Mouse (Mus musculus): ENCODE measurements around the gene Hoxb4. TPM values are rescaled to one million over a fixed set of nuclear protein-coding genes. Genes with fewer than 3 reads are reported as not detected.

Gene Hoxb4
- polyA plus RNA-seq, 1 experiment from 2014 or later: 3.3 TPM

DNA sequence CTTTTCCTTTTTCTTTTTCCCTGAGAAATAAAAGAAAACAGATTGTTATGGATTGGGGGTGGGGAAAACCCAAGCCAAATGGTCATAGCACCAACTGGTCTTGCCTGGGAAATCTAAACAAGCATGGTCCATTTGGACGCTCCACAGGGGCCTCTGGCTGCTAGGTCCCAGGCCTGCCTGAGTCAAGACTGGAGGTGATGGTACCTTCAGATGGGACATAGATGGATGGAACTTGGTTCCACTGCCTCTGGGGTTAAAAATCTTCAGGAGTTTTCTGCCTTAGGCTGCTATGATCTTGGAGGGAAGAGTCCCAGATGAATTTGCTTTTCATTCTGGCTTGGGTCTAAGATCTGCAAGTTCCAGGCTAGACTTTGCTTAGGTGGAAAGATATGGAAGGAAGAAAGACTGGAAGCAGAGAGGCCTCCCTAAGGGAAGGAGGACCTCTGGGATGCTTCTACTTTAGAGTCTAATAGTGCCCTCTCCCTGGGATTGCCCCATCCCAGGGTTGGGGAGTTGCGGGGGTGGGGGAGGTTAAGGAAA, 25.2 kb downstream of the Hoxb4 start:
- peak overlapping the region; percentile 8 for H3K4me3 ChIP-seq (ENCODE audit: low read length)
- WGBS: 9% methylated on average over 2 of the region's 2 CpGs

GRCm38 (mm10) chr11:96344061-96344877, 26.2 kb downstream of the Hoxb4 start:
- peak overlapping the region; percentile 62 for H3K4me2 ChIP-seq (ENCODE audit: low read length)
- peaks cover 27% of the 10 kb centered on the region for H3K4me1 ChIP-seq (ENCODE audit: control insufficient read depth, insufficient read depth, low read depth, low read length)

More for the DNA sequence above, 25.2 kb downstream of the Hoxb4 start:
- Histone ChIP-seq H3K4me2 (ENCODE audit: low read length) (peak overlapping the region; percentile 62), H3K36me3 (ENCODE audit: control insufficient read depth, insufficient read depth, low read length) (no peaks in the 10 kb centered on the region), H3K9ac (ENCODE audit: low read depth, low read length) (peak overlapping the region; percentile 56), H3K27me3 (replicated peaks; ENCODE audit: control insufficient read depth, insufficient read depth, low read length) (peaks cover 26% of the 10 kb centered on the region), H3K4me1 (ENCODE audit: control insufficient read depth, insufficient read depth, low read depth, low read length) (peaks cover 23% of the 10 kb centered on the region), H3K9me3 (ENCODE audit: control insufficient read depth, low read length) (no peaks in the 10 kb centered on the region), H3K27ac (ENCODE audit: low read depth, low read length) (peak overlapping the region; percentile 91)
- ATAC-seq: no peak

GRCm38 (mm10) chr11:96344878-96345159, 26.8 kb downstream of the Hoxb4 start:
- Histone ChIP-seq H3K27me3 (replicated peaks; ENCODE audit: control insufficient read depth, insufficient read depth, low read length) (peaks cover 24% of the 10 kb centered on the region), H3K9me3 (ENCODE audit: control insufficient read depth, low read length) (no peaks in the 10 kb centered on the region), H3K27ac (ENCODE audit: low read depth, low read length) (peak overlapping the region; percentile 91), H3K4me3 (ENCODE audit: low read length) (peak overlapping the region; percentile 30), H3K4me1 (ENCODE audit: control insufficient read depth, insufficient read depth, low read depth, low read length) (peaks cover 29% of the 10 kb centered on the region), H3K9ac (ENCODE audit: low read depth, low read length) (peak overlapping the region; percentile 62), H3K4me2 (ENCODE audit: low read length) (peak overlapping the region; percentile 62), H3K36me3 (ENCODE audit: control insufficient read depth, insufficient read depth, low read length) (no peaks in the 10 kb centered on the region)
- no peak for ATAC-seq
- WGBS: 6% methylated on average over 6 of the region's 6 CpGs

More at GRCm38 (mm10) chr11:96344061-96344877, 26.2 kb downstream of the Hoxb4 start:
- Histone ChIP-seq H3K9me3 (ENCODE audit: control insufficient read depth, low read length) (no peaks in the 10 kb centered on the region), H3K4me3 (ENCODE audit: low read length) (peak overlapping the region; percentile 30), H3K36me3 (ENCODE audit: control insufficient read depth, insufficient read depth, low read length) (no peaks in the 10 kb centered on the region), H3K9ac (ENCODE audit: low read depth, low read length) (peak overlapping the region; percentile 62), H3K27ac (ENCODE audit: low read depth, low read length) (peak overlapping the region; percentile 91), H3K27me3 (replicated peaks; ENCODE audit: control insufficient read depth, insufficient read depth, low read length) (peaks cover 24% of the 10 kb centered on the region)
- ATAC-seq: peak; percentile 35
- WGBS: 6% methylated on average over 36 of the region's 40 CpGs

- H3K4me3 ChIP-seq (ENCODE audit: low read length): peak overlapping the region; percentile 30
- peak overlapping the region; percentile 62 for H3K9ac ChIP-seq (ENCODE audit: low read depth, low read length)
- peaks cover 28% of the 10 kb centered on the region for H3K27me3 ChIP-seq (replicated peaks; ENCODE audit: control insufficient read depth, insufficient read depth, low read length)
- peak overlapping the region; percentile 62 for H3K4me2 ChIP-seq (ENCODE audit: low read length)
- H3K9me3 ChIP-seq (ENCODE audit: control insufficient read depth, low read length): no peaks in the 10 kb centered on the region
- peaks cover 32% of the 10 kb centered on the region for H3K4me1 ChIP-seq (ENCODE audit: control insufficient read depth, insufficient read depth, low read depth, low read length)
- WGBS: 2% methylated on average over 50 of the region's 56 CpGs
- no peaks in the 10 kb centered on the region for H3K36me3 ChIP-seq (ENCODE audit: control insufficient read depth, insufficient read depth, low read length)
- ATAC-seq: no peak
- peak overlapping the region; percentile 91 for H3K27ac ChIP-seq (ENCODE audit: low read depth, low read length)
These were observed 27.3 kb downstream of the Hoxb4 start for GRCm38 (mm10) chr11:96345220-96345892.

DNA sequence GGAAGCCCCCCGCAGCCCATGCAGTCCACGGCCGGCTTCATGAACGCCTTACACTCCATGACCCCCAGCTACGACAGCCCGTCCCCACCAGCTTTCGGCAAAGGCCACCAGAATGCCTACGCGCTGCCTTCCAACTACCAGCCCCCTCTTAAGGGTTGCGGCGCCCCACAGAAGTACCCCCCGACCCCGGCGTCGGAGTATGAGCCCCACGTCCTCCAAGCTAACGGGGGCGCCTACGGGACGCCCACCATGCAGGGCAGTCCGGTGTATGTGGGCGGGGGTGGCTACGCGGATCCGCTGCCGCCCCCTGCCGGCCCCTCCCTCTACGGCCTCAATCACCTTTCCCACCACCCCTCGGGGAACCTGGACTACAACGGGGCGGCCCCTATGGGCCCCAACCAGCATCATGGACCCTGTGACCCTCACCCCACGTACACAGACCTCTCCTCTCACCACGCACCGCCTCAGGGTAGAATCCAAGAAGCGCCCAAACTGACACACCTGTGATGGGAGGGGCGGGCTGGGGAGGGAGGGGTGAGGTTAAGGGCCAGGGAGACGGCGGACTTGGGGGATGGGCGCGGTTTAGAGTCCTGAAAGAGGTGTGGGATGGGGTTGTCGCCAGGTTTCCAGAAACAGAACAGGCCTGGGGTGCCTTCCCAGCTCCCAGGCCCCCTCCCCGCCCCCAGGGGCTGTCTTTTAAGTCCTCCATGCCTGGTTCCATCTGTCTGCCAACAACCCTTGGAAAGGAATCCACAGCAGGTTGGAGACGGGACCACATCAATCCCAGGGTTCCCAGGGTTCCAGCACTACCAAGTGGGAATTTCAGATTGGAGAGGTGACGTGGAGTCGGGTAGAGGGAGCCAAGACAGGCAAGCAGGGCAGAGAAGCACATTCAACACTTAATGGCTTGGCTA, 28.1 kb downstream of the Hoxb4 start:
- Histone ChIP-seq H3K36me3 (ENCODE audit: control insufficient read depth, insufficient read depth, low read length) (no peaks in the 10 kb centered on the region), H3K4me3 (ENCODE audit: low read length) (peak overlapping the region; percentile 30), H3K4me1 (ENCODE audit: control insufficient read depth, insufficient read depth, low read depth, low read length) (peaks cover 38% of the 10 kb centered on the region), H3K27me3 (replicated peaks; ENCODE audit: control insufficient read depth, insufficient read depth, low read length) (peaks cover 30% of the 10 kb centered on the region), H3K4me2 (ENCODE audit: low read length) (peak overlapping the region; percentile 62), H3K9ac (ENCODE audit: low read depth, low read length) (peak overlapping the region; percentile 62), H3K9me3 (ENCODE audit: control insufficient read depth, low read length) (no peaks in the 10 kb centered on the region), H3K27ac (ENCODE audit: low read depth, low read length) (peak overlapping the region; percentile 91)
- 2% methylated on average over 44 of the region's 45 CpGs for WGBS
- ATAC-seq: no peak

GRCm38 (mm10) chr11:96346916-96347520, 29.0 kb downstream of the Hoxb4 start:
- peaks cover 38% of the 10 kb centered on the region for H3K4me1 ChIP-seq (ENCODE audit: control insufficient read depth, insufficient read depth, low read depth, low read length)
- no peaks in the 10 kb centered on the region for H3K9me3 ChIP-seq (ENCODE audit: control insufficient read depth, low read length)
- 22% methylated on average over 5 of the region's 5 CpGs for WGBS
- H3K27me3 ChIP-seq (replicated peaks; ENCODE audit: control insufficient read depth, insufficient read depth, low read length): peaks cover 30% of the 10 kb centered on the region
- H3K4me2 ChIP-seq (ENCODE audit: low read length): peak overlapping the region; percentile 62; the same call in 1 of the 2 replicates
- no peak for ATAC-seq
- no peak overlapping the region for H3K4me3 ChIP-seq (ENCODE audit: low read length)
- H3K9ac ChIP-seq (ENCODE audit: low read depth, low read length): no peak overlapping the region
- H3K27ac ChIP-seq (ENCODE audit: low read depth, low read length): peak overlapping the region; percentile 91
- no peaks in the 10 kb centered on the region for H3K36me3 ChIP-seq (ENCODE audit: control insufficient read depth, insufficient read depth, low read length)

DNA sequence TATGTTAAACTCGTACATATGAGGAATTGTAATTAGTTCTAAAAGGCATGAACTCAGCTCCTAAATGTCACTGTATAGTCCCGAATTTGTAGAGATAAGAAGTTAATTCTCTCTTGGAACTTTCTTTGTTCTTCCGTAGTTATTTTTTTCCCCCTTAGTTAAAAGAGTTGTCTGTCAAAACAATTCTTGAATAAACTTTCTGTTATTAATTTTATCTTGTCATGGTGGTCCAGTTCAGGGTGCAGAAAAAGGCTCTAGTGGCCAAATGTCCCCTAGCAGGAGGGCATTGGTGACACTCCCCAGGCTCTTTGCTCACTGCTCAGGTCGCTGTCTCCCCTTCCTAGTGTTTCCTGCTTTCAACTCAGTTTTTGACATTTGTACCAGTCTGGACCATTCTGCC, 29.6 kb downstream of the Hoxb4 start:
- Histone ChIP-seq H3K9ac (ENCODE audit: low read depth, low read length) (peak overlapping the region; percentile 43), H3K27ac (ENCODE audit: low read depth, low read length) (peak overlapping the region; percentile 97), H3K4me3 (ENCODE audit: low read length) (no peak overlapping the region; the same call in 1 of the 2 replicates), H3K4me1 (ENCODE audit: control insufficient read depth, insufficient read depth, low read depth, low read length) (peaks cover 38% of the 10 kb centered on the region), H3K27me3 (replicated peaks; ENCODE audit: control insufficient read depth, insufficient read depth, low read length) (peaks cover 32% of the 10 kb centered on the region), H3K9me3 (ENCODE audit: control insufficient read depth, low read length) (no peaks in the 10 kb centered on the region), H3K4me2 (ENCODE audit: low read length) (peak overlapping the region; percentile 46), H3K36me3 (ENCODE audit: control insufficient read depth, insufficient read depth, low read length) (no peaks in the 10 kb centered on the region)
- no peak for ATAC-seq
- 12% methylated on average over 4 of the region's 4 CpGs for WGBS

DNA sequence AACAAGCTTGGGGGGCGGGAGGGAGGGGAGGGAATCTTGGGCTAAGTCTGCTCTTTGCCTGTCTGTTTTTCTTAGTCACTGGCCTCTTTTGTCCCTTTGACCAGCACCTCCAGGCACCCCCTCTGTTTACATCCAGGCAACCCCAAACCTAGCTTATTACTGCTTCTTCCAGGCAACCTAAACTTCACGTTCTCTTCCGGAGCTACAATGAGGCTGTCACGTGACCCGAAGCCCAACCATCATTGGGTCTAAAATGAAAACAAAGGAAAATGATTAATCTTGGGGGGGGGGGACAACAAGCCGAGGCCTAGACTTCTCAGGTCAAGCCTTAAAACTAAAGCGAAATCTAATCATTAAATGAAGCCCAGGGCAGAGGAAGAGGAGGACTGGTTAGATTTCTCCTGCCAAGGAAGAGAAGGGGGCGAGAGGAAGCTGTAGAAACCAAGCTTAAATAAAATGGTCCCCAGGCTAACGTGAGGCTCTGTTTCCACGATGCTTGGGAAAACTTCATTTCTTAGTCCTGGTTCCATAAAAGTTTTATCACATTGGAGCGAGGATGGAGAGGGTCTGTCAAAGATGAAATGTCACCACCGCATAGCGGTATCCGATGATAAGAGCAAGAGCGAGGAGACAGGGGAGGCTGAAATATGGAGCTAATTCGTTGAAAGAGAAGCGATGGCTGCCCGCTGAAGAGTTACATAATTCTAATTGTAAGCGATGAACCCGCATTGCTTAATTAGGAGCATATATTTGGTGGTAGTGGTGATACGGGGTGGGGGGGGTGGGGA, 30.3 kb downstream of the Hoxb4 start:
- H3K36me3 ChIP-seq (ENCODE audit: control insufficient read depth, insufficient read depth, low read length): no peaks in the 10 kb centered on the region
- WGBS: 4% methylated on average over 21 of the region's 21 CpGs
- no peaks in the 10 kb centered on the region for H3K9me3 ChIP-seq (ENCODE audit: control insufficient read depth, low read length)
- H3K27ac ChIP-seq (ENCODE audit: low read depth, low read length): peak overlapping the region; percentile 97
- H3K9ac ChIP-seq (ENCODE audit: low read depth, low read length): peak overlapping the region; percentile 43
- H3K4me3 ChIP-seq (ENCODE audit: low read length): peak overlapping the region; percentile 6; the same call in 1 of the 2 replicates
- ATAC-seq: no peak
- peak overlapping the region; percentile 46 for H3K4me2 ChIP-seq (ENCODE audit: low read length)
- H3K27me3 ChIP-seq (replicated peaks; ENCODE audit: control insufficient read depth, insufficient read depth, low read length): peaks cover 32% of the 10 kb centered on the region
- peaks cover 38% of the 10 kb centered on the region for H3K4me1 ChIP-seq (ENCODE audit: control insufficient read depth, insufficient read depth, low read depth, low read length)
